Mouse (Mus musculus) central nervous system, embryonic 18 days (tissue): ENCODE results near the gene Srbd1. TPM values are rescaled to one million over a fixed set of nuclear protein-coding genes. Genes with fewer than 3 reads are reported as not detected.

Experiments used
- polyA plus RNA-seq: library from polyadenylated mRNA; depleted of rRNA; stranded (reverse); fragments of >200 nt; gene quantifications from 2 replicates; pipeline ENCODE4 v1.2.3, GENCODE M21; 2012; rRNA removed

The Srbd1 gene
- polyA plus RNA-seq, result 9.4 and 10.3 TPM in 2 replicates

DNA sequence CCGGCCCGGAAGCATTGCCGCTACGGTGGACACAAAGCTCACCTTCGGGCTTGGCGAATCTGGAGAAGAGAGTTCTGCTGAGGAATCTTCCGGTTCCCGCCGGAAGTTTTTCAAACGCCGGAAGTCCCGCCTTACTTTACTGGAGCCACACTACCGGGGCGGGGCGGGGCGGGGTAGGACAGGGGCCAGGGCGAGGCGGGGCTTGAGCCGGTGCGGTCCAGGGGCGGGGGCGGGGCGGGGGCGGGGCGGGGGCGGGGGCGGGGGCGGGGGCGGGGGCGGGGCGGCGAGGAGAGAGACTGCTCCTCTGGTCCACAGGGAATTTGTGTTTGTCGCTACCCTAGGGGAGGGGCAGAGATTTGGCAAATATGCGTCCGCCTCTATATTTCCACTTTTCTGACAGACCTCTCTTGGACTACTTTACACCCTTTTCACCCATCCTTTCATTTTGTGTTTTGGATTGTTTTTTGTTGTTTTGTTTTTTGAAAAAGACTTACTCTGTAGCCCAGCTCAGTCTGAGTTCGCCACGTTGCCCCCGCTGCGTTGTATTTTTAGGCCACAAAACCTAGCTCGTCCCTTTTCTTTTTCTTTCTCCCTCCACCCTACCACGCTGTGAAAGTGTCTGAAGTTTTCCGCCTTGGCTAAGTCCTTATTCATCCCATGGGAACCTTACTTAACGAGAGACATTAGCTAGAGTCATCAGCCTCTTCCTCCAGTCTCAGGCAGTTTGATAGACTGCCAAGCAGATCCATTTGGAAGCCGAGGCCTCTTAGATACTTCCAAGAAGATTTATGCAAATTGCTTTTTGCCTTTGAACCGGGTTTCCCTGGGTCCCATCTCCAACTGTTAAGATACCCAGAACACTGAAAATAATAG, at the start of gene Srbd1:
TSS of gene Srbd1 (minus strand) at position 97 of the 873 bp plus-strand sequence.

DNA sequence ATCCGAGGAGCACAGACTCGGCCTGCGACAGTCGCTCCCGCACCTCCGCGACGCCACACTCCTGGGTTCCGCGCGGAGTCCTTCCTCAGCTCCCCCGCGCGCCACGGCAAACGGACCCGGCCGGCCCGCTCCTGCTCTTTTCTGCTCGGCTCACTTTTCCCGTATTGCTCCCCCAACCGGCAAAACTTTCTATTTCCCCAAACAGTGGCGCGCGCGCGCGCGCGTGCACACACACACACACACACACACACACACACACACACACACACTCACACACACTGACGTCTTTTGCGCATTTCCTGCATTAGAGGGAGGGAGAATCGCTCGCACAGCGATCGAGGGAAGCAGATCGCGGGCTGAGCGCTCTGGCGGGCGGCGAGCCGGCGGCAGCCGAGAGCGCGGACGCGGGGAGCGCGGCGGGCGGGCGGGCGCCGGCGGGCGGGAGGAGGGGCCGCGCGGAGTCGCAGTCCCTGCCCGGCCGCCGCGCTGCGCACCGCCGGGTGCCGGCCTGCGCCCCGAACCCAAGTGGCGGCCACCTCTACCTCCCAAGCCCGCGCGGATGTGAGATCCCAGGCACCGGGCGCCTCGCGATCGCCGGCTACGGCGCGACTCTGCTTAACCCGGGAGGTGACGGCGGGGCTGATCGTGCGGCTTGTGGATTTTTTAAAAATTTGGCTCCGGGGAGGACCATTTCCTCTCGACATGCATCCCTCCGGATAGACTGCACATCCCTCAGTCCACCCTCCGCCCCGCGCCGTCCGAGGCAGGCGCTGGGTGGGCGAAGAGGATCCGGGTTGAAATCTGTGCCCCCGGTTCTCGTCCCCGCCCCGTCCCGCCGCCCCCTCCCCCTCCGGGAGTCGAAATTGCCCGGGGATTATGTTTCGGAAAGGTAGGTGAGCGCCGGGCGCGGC, 22.6 kb upstream of the Srbd1 start, which contains the start of gene Prkce:
TSS of gene Prkce (plus strand) at position 466 of the 911 bp plus-strand sequence.

Other genes starting within 250 kb of the Srbd1 start
- 33.6 and 40.1 TPM in 2 replicates for gene Prkce, start 22.6 kb upstream of the Srbd1 start, polyA plus RNA-seq